Mouse (Mus musculus) naive thymus-derived CD4-positive, alpha-beta T cell, adult 2 months (primary cell): ENCODE measurements around the gene Ankrd36.

Source experiments
- DNase-seq: peaks from one replicate; pipeline ENCODE4 v3.0.0-alpha.2; 2011; ENCODE audit warnings: low read depth

Gene Ankrd36

GRCm38 (mm10) chr11:5684283-5684682 lies 114.8 kb downstream of the Ankrd36 start:
- no peak for DNase-seq

- peak; percentile 38 for DNase-seq
These were observed 122.3 kb downstream of the Ankrd36 start for GRCm38 (mm10) chr11:5691775-5692174.

- no peak for DNase-seq
These were observed 131.3 kb downstream of the Ankrd36 start for GRCm38 (mm10) chr11:5700808-5701207.

- DNase-seq = no peak
These were observed 131.8 kb downstream of the Ankrd36 start for GRCm38 (mm10) chr11:5701300-5701699.

- no peak for DNase-seq
These were observed 132.3 kb downstream of the Ankrd36 start for GRCm38 (mm10) chr11:5701821-5702220.

- DNase-seq = no peak
These were observed 132.9 kb downstream of the Ankrd36 start for GRCm38 (mm10) chr11:5702271-5702956.

- no peak for DNase-seq
These were observed 133.5 kb downstream of the Ankrd36 start for GRCm38 (mm10) chr11:5702957-5703332.

GRCm38 (mm10) chr11:5703341-5703740 lies 133.9 kb downstream of the Ankrd36 start:
- no peak for DNase-seq

GRCm38 (mm10) chr11:5705972-5706371 lies 136.5 kb downstream of the Ankrd36 start:
- DNase-seq = no peak

- no peak for DNase-seq
These were observed 137.5 kb downstream of the Ankrd36 start for GRCm38 (mm10) chr11:5706874-5707529.

DNA sequence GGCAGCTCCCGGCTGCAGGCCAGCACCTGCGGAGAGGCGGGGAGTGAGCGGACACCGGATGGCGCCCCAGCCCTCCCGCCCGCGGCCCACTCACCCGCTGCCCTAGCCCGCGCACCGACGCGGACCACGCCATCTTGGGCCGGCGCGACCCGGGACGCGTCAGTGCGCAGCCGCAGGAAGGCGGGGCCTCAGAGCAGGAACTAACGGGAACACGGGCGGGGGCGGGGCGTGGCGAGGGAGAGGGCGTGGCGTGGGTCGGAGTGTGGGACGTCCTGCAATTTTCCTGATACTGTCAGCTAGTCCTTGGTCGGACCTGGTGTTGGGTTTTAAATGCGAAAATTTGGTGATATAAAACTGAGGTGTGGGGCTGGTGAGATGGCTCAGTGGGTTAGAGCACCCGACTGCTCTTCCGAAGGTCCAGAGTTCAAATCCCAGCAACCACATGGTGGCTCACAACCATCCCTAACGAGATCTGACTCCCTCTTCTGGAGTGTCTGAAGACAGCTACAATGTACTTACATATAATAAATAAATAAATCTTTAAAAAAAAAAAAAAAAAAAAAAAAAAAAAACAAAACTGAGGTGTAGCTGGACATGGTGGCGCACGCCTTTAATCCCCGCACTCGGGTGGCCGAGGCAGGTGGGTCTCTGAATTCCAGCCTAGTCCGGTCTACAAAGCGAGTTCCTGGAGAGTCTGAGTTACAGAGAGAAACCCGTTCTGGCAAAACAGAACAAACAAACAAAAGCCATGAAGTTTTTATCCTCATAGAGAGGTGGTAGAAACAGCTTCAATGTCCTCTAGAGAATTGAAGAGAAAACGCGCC lies 138.3 kb downstream of the Ankrd36 start:
- DNase-seq = peak; percentile 94

GRCm38 (mm10) chr11:5715179-5715578 lies 145.7 kb downstream of the Ankrd36 start:
- DNase-seq = no peak

GRCm38 (mm10) chr11:5715630-5716105 lies 146.2 kb downstream of the Ankrd36 start, which contains the start of gene Mrps24:
Gene Mrps24 (minus strand): TSS chr11:5715680.
- DNase-seq = no peak

GRCm38 (mm10) chr11:5716246-5716645 lies 146.8 kb downstream of the Ankrd36 start:
- no peak for DNase-seq

DNA sequence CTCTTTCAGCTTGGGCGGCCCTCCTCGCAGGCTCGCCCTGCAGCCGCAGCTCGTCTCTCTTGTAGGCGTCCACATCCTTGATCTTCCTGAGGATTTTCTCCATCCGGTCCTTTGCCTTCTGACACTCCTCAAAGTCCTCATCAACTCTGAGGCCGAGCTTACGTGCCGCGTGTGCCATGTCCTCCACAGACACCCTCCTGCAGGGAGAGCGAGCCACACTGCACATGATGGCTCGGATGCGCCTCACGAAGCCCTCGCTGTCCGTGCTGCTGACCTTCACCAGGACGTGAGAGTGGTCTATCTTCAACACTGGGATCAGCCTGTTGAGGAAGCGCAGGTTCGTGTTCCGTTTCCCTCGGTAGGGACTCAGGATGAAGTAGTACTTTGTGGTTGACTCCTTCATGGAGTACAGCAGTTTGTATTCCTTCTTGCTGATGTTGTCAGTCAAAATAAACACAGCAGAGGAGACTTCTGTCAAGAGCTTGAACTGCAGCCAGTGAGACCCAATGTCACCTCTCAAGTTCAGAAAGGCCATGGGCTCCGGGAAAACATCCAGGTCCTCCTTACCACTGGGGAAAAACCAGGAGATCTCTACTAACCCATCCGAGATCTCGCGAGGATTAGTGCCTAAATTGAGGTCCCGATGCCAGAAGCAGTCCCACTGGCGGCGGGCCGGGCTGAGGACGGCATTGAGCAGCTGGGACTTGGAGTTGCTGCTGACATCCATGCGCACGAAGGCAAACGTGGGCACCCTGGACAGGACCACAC lies 147.6 kb downstream of the Ankrd36 start:
- DNase-seq = no peak

GRCm38 (mm10) chr11:5718611-5719354 lies 149.3 kb downstream of the Ankrd36 start:
- DNase-seq = no peak

DNA sequence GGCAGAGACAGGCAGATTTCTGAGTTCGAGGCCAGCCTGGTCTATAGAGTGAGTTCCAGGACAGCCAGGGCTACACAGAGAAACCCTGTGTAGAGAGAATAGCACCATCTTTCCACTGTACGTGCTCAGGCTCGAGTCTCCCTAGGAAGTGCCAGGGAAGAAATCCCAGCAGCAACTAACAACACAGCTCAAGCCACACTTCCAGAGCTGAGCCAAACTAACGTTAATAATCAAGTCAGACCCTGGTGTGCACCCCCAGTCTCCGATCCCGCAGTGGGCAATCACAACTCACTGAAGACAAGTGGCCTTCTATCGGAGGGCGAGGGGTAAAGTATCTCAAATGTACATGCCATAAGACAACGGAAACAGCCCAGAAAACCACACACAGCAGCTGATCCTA lies 160.1 kb downstream of the Ankrd36 start:
- DNase-seq = no peak

DNA sequence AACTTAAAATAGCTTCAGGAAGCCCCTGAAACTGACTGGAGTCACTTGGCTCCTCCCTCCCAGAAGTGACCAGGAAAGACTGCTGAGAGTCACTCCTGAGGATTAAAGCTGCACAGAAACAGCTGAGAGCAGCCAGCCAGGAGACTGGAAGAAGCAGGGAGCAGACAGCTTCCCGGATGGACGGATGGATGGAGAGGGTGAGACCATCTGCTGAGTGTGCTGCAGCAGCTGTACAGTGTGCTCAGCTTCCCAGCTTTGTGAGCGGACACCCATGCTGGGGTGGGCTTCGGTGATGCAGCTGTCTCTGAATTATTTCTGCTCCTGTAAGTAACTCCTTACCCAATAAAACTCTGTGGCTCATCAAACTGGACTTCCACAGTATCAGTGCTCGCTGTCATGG lies 162.9 kb downstream of the Ankrd36 start:
- DNase-seq = no peak

GRCm38 (mm10) chr11:5734323-5734722 lies 164.8 kb downstream of the Ankrd36 start:
- DNase-seq = no peak

GRCm38 (mm10) chr11:5737137-5737536 lies 167.7 kb downstream of the Ankrd36 start:
- no peak for DNase-seq
